Mouse (Mus musculus) hindbrain, embryonic 16.5 days (tissue): ENCODE measurements around the gene Gpr179. TPM values are rescaled to one million over a fixed set of nuclear protein-coding genes. Genes with fewer than 3 reads are reported as not detected.

Experiments used
- ATAC-seq: fragments of 200-750 bp; cut with Nextera tagmentation; 2 replicates; pipeline ENCODE4 v1.8.0; 2017; ENCODE audit warnings: moderate TSS enrichment, moderate library complexity
- H3K27ac ChIP-seq: fragments of 300-500 bp; sonication (generic); 2 replicates; pipeline ENCODE4 v1.5.1; 2014; ENCODE audit warnings: low read depth, mild to moderate bottlenecking, control low read depth, low read length, moderate library complexity
- H3K27me3 ChIP-seq: fragments of 300-500 bp; sonication (generic); replicated peaks from 2 replicates; pipeline ENCODE4 v1.6.1; 2014; ENCODE audit warnings: low read length; ENCODE audit not compliant: control insufficient read depth, insufficient read depth
- H3K36me3 ChIP-seq: fragments of 300-500 bp; sonication (generic); 2 replicates; pipeline ENCODE4 v1.6.1; 2014; ENCODE audit warnings: mild to moderate bottlenecking, low read length, moderate library complexity, mixed read lengths; ENCODE audit not compliant: control insufficient read depth, insufficient read depth
- H3K4me1 ChIP-seq: fragments of 300-500 bp; sonication (generic); 2 replicates; pipeline ENCODE4 v1.6.1; 2014; ENCODE audit warnings: low read depth, low read length; ENCODE audit not compliant: control insufficient read depth, insufficient read depth
- H3K4me2 ChIP-seq: fragments of 300-500 bp; sonication (generic); 2 replicates; pipeline ENCODE4 v1.6.1; 2014; ENCODE audit warnings: mild to moderate bottlenecking, low read length, control low read depth, moderate library complexity
- H3K4me3 ChIP-seq: fragments of 300-500 bp; sonication (generic); 2 replicates; pipeline ENCODE4 v1.5.1; 2014; ENCODE audit warnings: mild to moderate bottlenecking, low read length, control low read depth, moderate library complexity
- H3K9ac ChIP-seq: fragments of 300-500 bp; sonication (generic); 2 replicates; pipeline ENCODE4 v1.6.1; 2014; ENCODE audit warnings: low read depth, mild to moderate bottlenecking, control low read depth, low read length, moderate library complexity
- H3K9me3 ChIP-seq: fragments of 300-500 bp; sonication (generic); 2 replicates; pipeline ENCODE4 v1.6.1; 2014; ENCODE audit warnings: mild to moderate bottlenecking, low read length, moderate library complexity; ENCODE audit not compliant: control insufficient read depth
- WGBS: fragments of 180-500 bp; shearing (Covaris S2); extraction: QIAGEN DNeasy Blood & Tissue Kit; methylation state at CpG from one replicate; pipeline ENCODE4 v1.1.7; 2014; 5-methylcytosine and 5-hydroxymethylcytosine counted together
- polyA plus RNA-seq: library from polyadenylated mRNA; unstranded; fragments of >200 nt; fragmentation: Nextera tagmentation; extraction: Ambion mirVana; gene quantifications from 2 replicates; pipeline ENCODE4 v1.2.1, GENCODE M21; 2015

Gpr179 gene
- polyA plus RNA-seq: 0.43 and 0.51 TPM in 2 replicates

- H3K4me2 ChIP-seq: no peak within 1 kb of the TSS
- no peaks in the 10 kb centered on the region for H3K9me3 ChIP-seq
- peak; percentile 60 for ATAC-seq
- 47% methylated on average over 3 of the region's 3 CpGs for WGBS
- H3K4me1 ChIP-seq: peaks cover 21% of the 10 kb centered on the region
- no peak within 1 kb of the TSS for H3K4me3 ChIP-seq
- 0 out of 2 replicates have a peak within 1 kb of the TSS, but pooled peaks have one; percentile 3 for H3K9ac ChIP-seq
- H3K27me3 ChIP-seq: no peaks in the 10 kb centered on the region
- peak within 1 kb of the TSS; percentile 18; the same call in 1 of the 2 replicates for H3K27ac ChIP-seq
- H3K36me3 ChIP-seq: no peaks in the 10 kb centered on the region
These were observed at the start of gene Gpr179 for GRCm38 (mm10) chr11:97352027-97352684. Gene Gpr179 (minus strand): TSS chr11:97352077.

- 12% methylated on average over 6 of the region's 6 CpGs for WGBS
- H3K4me3 ChIP-seq: no peak overlapping the region
- H3K9ac ChIP-seq: peak overlapping the region; percentile 35
- ATAC-seq: peak; percentile 7; the same call in 1 of the 2 replicates
- H3K4me2 ChIP-seq: peak overlapping the region; percentile 94
- peak overlapping the region; percentile 71 for H3K27ac ChIP-seq
- peaks cover 4% of the 10 kb centered on the region; the same call in 1 of the 2 replicates for H3K36me3 ChIP-seq
- peaks cover 23% of the 10 kb centered on the region for H3K4me1 ChIP-seq
- no peaks in the 10 kb centered on the region for H3K27me3 ChIP-seq
- H3K9me3 ChIP-seq: no peaks in the 10 kb centered on the region
These were observed 49.2 kb upstream of the Gpr179 start for GRCm38 (mm10) chr11:97401082-97401481.

- peak overlapping the region; percentile 94 for H3K4me2 ChIP-seq
- H3K36me3 ChIP-seq: peaks cover 6% of the 10 kb centered on the region
- peak; percentile 77 for ATAC-seq
- H3K9me3 ChIP-seq: no peaks in the 10 kb centered on the region
- peak overlapping the region; percentile 45 for H3K4me3 ChIP-seq
- peaks cover 13% of the 10 kb centered on the region for H3K4me1 ChIP-seq
- no peaks in the 10 kb centered on the region for H3K27me3 ChIP-seq
- WGBS: 3% methylated on average over 23 of the region's 23 CpGs
- H3K27ac ChIP-seq: peak overlapping the region; percentile 71
- peak overlapping the region; percentile 36; the same call in 1 of the 2 replicates for H3K9ac ChIP-seq
These were observed 48.3 kb upstream of the Gpr179 start for GRCm38 (mm10) chr11:97399958-97400710.

- WGBS: 74% methylated on average over 2 of the region's 2 CpGs
- Histone ChIP-seq H3K9me3 (no peaks in the 10 kb centered on the region), H3K27me3 (no peaks in the 10 kb centered on the region), H3K4me1 (peaks cover 10% of the 10 kb centered on the region), H3K27ac (no peak overlapping the region), H3K9ac (no peak overlapping the region), H3K4me3 (no peak overlapping the region), H3K36me3 (peaks cover 18% of the 10 kb centered on the region), H3K4me2 (no peak overlapping the region)
- no peak for ATAC-seq
These were observed 46.6 kb upstream of the Gpr179 start for GRCm38 (mm10) chr11:97398506-97398905.

GRCm38 (mm10) chr11:97394146-97394545 lies 42.3 kb upstream of the Gpr179 start:
- H3K27ac ChIP-seq: no peak overlapping the region
- no peak overlapping the region for H3K4me2 ChIP-seq
- H3K27me3 ChIP-seq: no peaks in the 10 kb centered on the region
- H3K9me3 ChIP-seq: no peaks in the 10 kb centered on the region
- no peak for ATAC-seq
- H3K4me3 ChIP-seq: no peak overlapping the region
- 84% methylated on average over 10 of the region's 11 CpGs for WGBS
- peaks cover 35% of the 10 kb centered on the region for H3K36me3 ChIP-seq
- no peaks in the 10 kb centered on the region; the same call in 1 of the 2 replicates for H3K4me1 ChIP-seq
- no peak overlapping the region for H3K9ac ChIP-seq

GRCm38 (mm10) chr11:97393658-97394057 lies 41.8 kb upstream of the Gpr179 start:
- H3K4me3 ChIP-seq: no peak overlapping the region
- WGBS: 79% methylated on average over 11 of the region's 11 CpGs
- no peak overlapping the region for H3K4me2 ChIP-seq
- H3K9me3 ChIP-seq: no peaks in the 10 kb centered on the region
- no peaks in the 10 kb centered on the region for H3K27me3 ChIP-seq
- H3K9ac ChIP-seq: no peak overlapping the region
- peaks cover 35% of the 10 kb centered on the region for H3K36me3 ChIP-seq
- H3K27ac ChIP-seq: no peak overlapping the region
- ATAC-seq: no peak
- no peaks in the 10 kb centered on the region; the same call in 1 of the 2 replicates for H3K4me1 ChIP-seq

- H3K9ac ChIP-seq: no peak overlapping the region
- H3K4me2 ChIP-seq: no peak overlapping the region
- no peaks in the 10 kb centered on the region for H3K27me3 ChIP-seq
- H3K4me1 ChIP-seq: no peaks in the 10 kb centered on the region; the same call in 1 of the 2 replicates
- H3K36me3 ChIP-seq: peaks cover 27% of the 10 kb centered on the region
- no peak overlapping the region for H3K4me3 ChIP-seq
- no peak overlapping the region for H3K27ac ChIP-seq
- no peak for ATAC-seq
- H3K9me3 ChIP-seq: no peaks in the 10 kb centered on the region
- WGBS: 92% methylated on average over 8 of the region's 8 CpGs
These were observed 37.2 kb upstream of the Gpr179 start for GRCm38 (mm10) chr11:97389127-97389526.

- Histone ChIP-seq H3K9me3 (no peaks in the 10 kb centered on the region), H3K4me3 (no peak overlapping the region), H3K4me2 (no peak overlapping the region), H3K36me3 (peaks cover 23% of the 10 kb centered on the region), H3K4me1 (no peaks in the 10 kb centered on the region; the same call in 1 of the 2 replicates), H3K27ac (no peak overlapping the region), H3K9ac (no peak overlapping the region), H3K27me3 (no peaks in the 10 kb centered on the region)
- 92% methylated on average over 2 of the region's 2 CpGs for WGBS
- ATAC-seq: no peak
These were observed 35.9 kb upstream of the Gpr179 start for GRCm38 (mm10) chr11:97387811-97388210.

- Histone ChIP-seq H3K27me3 (no peaks in the 10 kb centered on the region), H3K4me1 (no peaks in the 10 kb centered on the region), H3K36me3 (peaks cover 13% of the 10 kb centered on the region; the same call in 1 of the 2 replicates), H3K4me3 (no peak overlapping the region), H3K27ac (no peak overlapping the region), H3K9ac (no peak overlapping the region), H3K9me3 (no peaks in the 10 kb centered on the region), H3K4me2 (no peak overlapping the region)
- WGBS: 62% methylated on average over 2 of the region's 2 CpGs
- no peak for ATAC-seq
These were observed 31.9 kb upstream of the Gpr179 start for GRCm38 (mm10) chr11:97383764-97384163.
